Comparison of ENCODE assay signal across 10 mouse cellular contexts in genomic region chr4:88805761-88806160, GRCm38 (mm10). TPM values are rescaled to one million over a fixed set of nuclear protein-coding genes. Genes with fewer than 3 reads are reported as not detected.
DNase-seq lines count a peak whose midpoint lies in the region; ATAC-seq and TF ChIP-seq lines count a peak whose summit lies in the region.
"Not testable (repeated sequence)": the region's sequence is repeated elsewhere in the genome, so short reads cannot be mapped to it uniquely, and the experiment has no call there.
"Had no signal": no experiment of that assay in that cellular context is flagged by ENCODE, and none has a peak within 500 bp of the region (broad histone marks: within the 10 kb centered on the region; RNA-seq: fewer than 3 reads in every experiment).

No protein-coding gene starts in this region.

- DNase-seq in cerebellum, adult 2 months, result peak; percentile 29 to 33
- peak; percentile 47 to 68 for DNase-seq in kidney, postnatal 4 days
- peak; percentile 5 for DNase-seq in lung, adult 2 months
- peak; percentile 11 to 21 for DNase-seq in natural killer cell, adult 2 months (ENCODE audit: low spot score in 2 of 2)
- DNase-seq in urinary bladder, postnatal 14 days (ENCODE audit: low spot score), result peak; percentile 5

- TF ChIP-seq CTCF in cerebellum, adult 2 months (IDR thresholded peaks at IDR 0.05; ENCODE audit: borderline replicate concordance, insufficient read depth, low read depth, low read length); lung, adult 2 months (IDR thresholded peaks at IDR 0.05; ENCODE audit: insufficient read depth, low read length): not testable (repeated sequence)

- H3K27ac ChIP-seq in cerebellum, adult 2 months (ENCODE audit: insufficient read depth, low read length); forebrain, embryonic 16.5 days (ENCODE audit: low read length); heart, embryonic 13.5 days (replicated peaks); intestine, embryonic 15.5 days: not testable (repeated sequence)

- H3K4me2 ChIP-seq in forebrain, embryonic 16.5 days (ENCODE audit: low read length), result peak overlapping the region; percentile 31; the same call in 1 of the 2 replicates
- H3K4me2 ChIP-seq in heart, embryonic 13.5 days, result 0 out of 2 replicates have a peak overlapping the region, but pooled peaks have one; percentile 36
- 0 out of 2 replicates have a peak overlapping the region, but pooled peaks have one; percentile 41 for H3K4me2 ChIP-seq in intestine, embryonic 15.5 days (replicated peaks)

- not testable (repeated sequence) for H3K27me3 ChIP-seq in cerebellum, adult 2 months (ENCODE audit: control insufficient read depth, insufficient read depth, low read length); forebrain, embryonic 16.5 days (replicated peaks; ENCODE audit: control insufficient read depth, insufficient read depth, low read length); intestine, embryonic 15.5 days (replicated peaks)
- peaks cover 15% of the 10 kb centered on the region for H3K27me3 ChIP-seq in heart, embryonic 13.5 days (replicated peaks)

- not testable (repeated sequence) for H3K9me3 ChIP-seq in forebrain, embryonic 16.5 days (ENCODE audit: control insufficient read depth, low read length); heart, embryonic 13.5 days; intestine, embryonic 15.5 days

- not testable (repeated sequence) for H3K4me3 ChIP-seq in cerebellum, adult 2 months (replicated peaks; ENCODE audit: insufficient read depth, low read depth, low read length); intestine, embryonic 15.5 days (replicated peaks); lung, adult 2 months (replicated peaks; ENCODE audit: extremely low read depth, low read depth, low read length)
- H3K4me3 ChIP-seq in forebrain, embryonic 16.5 days (replicated peaks; ENCODE audit: low read length), result 0 out of 2 replicates have a peak overlapping the region, but pooled peaks have one; percentile 20
- peak overlapping the region; percentile 30 for H3K4me3 ChIP-seq in heart, embryonic 13.5 days

- WGBS in cerebellum, adult 2 months, result under 1% methylated on average over 23 of the region's 34 CpGs
- 0% methylated on average over 12 of the region's 34 CpGs for WGBS in forebrain, embryonic 16.5 days
- WGBS in heart, embryonic 13.5 days, result 0% methylated on average over 14 of the region's 34 CpGs
- WGBS in intestine, embryonic 15.5 days, result no CpG with 5 or more reads among the region's 34 CpGs
- 0% methylated on average over 9 of the region's 34 CpGs for WGBS in lung, adult 2 months

- not testable (repeated sequence) for TF ChIP-seq POLR2A in cerebellum, adult 2 months (IDR thresholded peaks at IDR 0.05; ENCODE audit: borderline replicate concordance, insufficient read depth, low read length); lung, adult 2 months (IDR thresholded peaks at IDR 0.05; ENCODE audit: borderline replicate concordance, extremely low read depth, low read depth, low read length)

- H3K4me1 ChIP-seq in cerebellum, adult 2 months (ENCODE audit: control insufficient read depth, insufficient read depth, low read length); forebrain, embryonic 16.5 days (replicated peaks; ENCODE audit: control insufficient read depth, insufficient read depth, low read length); heart, embryonic 13.5 days; intestine, embryonic 15.5 days (replicated peaks); lung, adult 2 months (ENCODE audit: control insufficient read depth, insufficient read depth, low read length): not testable (repeated sequence)

- H3K9ac ChIP-seq in forebrain, embryonic 16.5 days (replicated peaks; ENCODE audit: low read depth, low read length); heart, embryonic 13.5 days; intestine, embryonic 15.5 days: not testable (repeated sequence)

- H3K36me3 ChIP-seq in forebrain, embryonic 16.5 days (ENCODE audit: control insufficient read depth, insufficient read depth); heart, embryonic 13.5 days; intestine, embryonic 15.5 days: not testable (repeated sequence)

- not testable (repeated sequence) for ATAC-seq in forebrain, embryonic 16.5 days; heart, embryonic 13.5 days (ENCODE audit: extremely low read depth, insufficient number of reproducible peaks, low FRiP score, low TSS enrichment); intestine, embryonic 15.5 days

RNA-seq across cellular contexts. Expression of gene Gm13288, which starts 0.4 kb away (rescaled TPM):
- polyA plus RNA-seq in cerebellum, adult 2 months (2012; rRNA removed), result not detected in 2 replicates
- polyA plus RNA-seq in forebrain, embryonic 16.5 days (2015; fragmentation: Nextera tagmentation; extraction: Ambion mirVana), result not detected in 2 replicates
- polyA plus RNA-seq in heart, embryonic 13.5 days (2015; fragmentation: Nextera tagmentation; extraction: Ambion mirVana), result not detected in 2 replicates
- 0.08 TPM in 1 of 2 replicates, not detected in the other for polyA plus RNA-seq in intestine, embryonic 15.5 days (2015; fragmentation: Nextera tagmentation; extraction: Ambion mirVana)
- not detected in 2 replicates for polyA plus RNA-seq in lung, adult 2 months (2012; rRNA removed)
- polyA plus RNA-seq: heart, embryonic 14.5 days; liver, embryonic 11.5 days had no signal

RNA-seq across cellular contexts. Expression of gene Gm13287, which starts 2.7 kb away (rescaled TPM):
- not detected in 2 replicates for polyA plus RNA-seq in cerebellum, adult 2 months (2012; rRNA removed)
- polyA plus RNA-seq in forebrain, embryonic 16.5 days (2015; fragmentation: Nextera tagmentation; extraction: Ambion mirVana), result not detected in 2 replicates
- not detected in 2 replicates for polyA plus RNA-seq in heart, embryonic 13.5 days (2015; fragmentation: Nextera tagmentation; extraction: Ambion mirVana)
- not detected in 2 replicates for polyA plus RNA-seq in intestine, embryonic 15.5 days (2015; fragmentation: Nextera tagmentation; extraction: Ambion mirVana)
- not detected in 2 replicates for polyA plus RNA-seq in lung, adult 2 months (2012; rRNA removed)
- polyA plus RNA-seq: heart, embryonic 14.5 days; liver, embryonic 11.5 days had no signal

RNA-seq across cellular contexts. Expression of gene Gm13285, which starts 6.3 kb away (rescaled TPM):
- polyA plus RNA-seq in cerebellum, adult 2 months (2012; rRNA removed), result not detected in 2 replicates
- polyA plus RNA-seq in forebrain, embryonic 16.5 days (2015; fragmentation: Nextera tagmentation; extraction: Ambion mirVana), result not detected in 2 replicates
- 0.68 and 0.82 TPM in 2 replicates for polyA plus RNA-seq in heart, embryonic 13.5 days (2015; fragmentation: Nextera tagmentation; extraction: Ambion mirVana)
- polyA plus RNA-seq in intestine, embryonic 15.5 days (2015; fragmentation: Nextera tagmentation; extraction: Ambion mirVana), result 1.1 TPM in 2 replicates
- not detected in 2 replicates for polyA plus RNA-seq in lung, adult 2 months (2012; rRNA removed)

RNA-seq across cellular contexts. Expression of gene Gm13279, which starts 8.6 kb away (rescaled TPM):
- not detected in 2 replicates for polyA plus RNA-seq in cerebellum, adult 2 months (2012; rRNA removed)
- not detected in 2 replicates for polyA plus RNA-seq in forebrain, embryonic 16.5 days (2015; fragmentation: Nextera tagmentation; extraction: Ambion mirVana)
- polyA plus RNA-seq in heart, embryonic 13.5 days (2015; fragmentation: Nextera tagmentation; extraction: Ambion mirVana), result not detected in 2 replicates
- not detected in 2 replicates for polyA plus RNA-seq in intestine, embryonic 15.5 days (2015; fragmentation: Nextera tagmentation; extraction: Ambion mirVana)
- polyA plus RNA-seq in lung, adult 2 months (2012; rRNA removed), result not detected in 2 replicates
- polyA plus RNA-seq: heart, embryonic 14.5 days; liver, embryonic 11.5 days had no signal

RNA-seq across cellular contexts. Expression of gene Ifna7, which starts 10.3 kb away (rescaled TPM):
- not detected in 2 replicates for polyA plus RNA-seq in cerebellum, adult 2 months (2012; rRNA removed)
- polyA plus RNA-seq in forebrain, embryonic 16.5 days (2015; fragmentation: Nextera tagmentation; extraction: Ambion mirVana), result not detected in 2 replicates
- not detected in 2 replicates for polyA plus RNA-seq in heart, embryonic 13.5 days (2015; fragmentation: Nextera tagmentation; extraction: Ambion mirVana)
- not detected in 2 replicates for polyA plus RNA-seq in intestine, embryonic 15.5 days (2015; fragmentation: Nextera tagmentation; extraction: Ambion mirVana)
- not detected in 2 replicates for polyA plus RNA-seq in lung, adult 2 months (2012; rRNA removed)
- polyA plus RNA-seq: heart, embryonic 14.5 days; liver, embryonic 11.5 days had no signal

Comparison
In these comparisons a context has a peak if more than half of its experiments do, and no peak if none do; other contexts are left out.
1. DNase-seq: peak in every context shown above with its lines; median percentile 58 in kidney, postnatal 4 days; 31 in cerebellum, adult 2 months; 16 in natural killer cell, adult 2 months; 5 in lung, adult 2 months; 5 in urinary bladder, postnatal 14 days.